Mouse (Mus musculus): ENCODE data around the gene Asic2.

GRCm38 (mm10) chr11:80973273-80973672, 995.0 kb downstream of the Asic2 start:
- TF ChIP-seq CTCF (IDR thresholded peaks at IDR 0.05; ENCODE audit: low read depth) (no peak), EP300 (IDR thresholded peaks at IDR 0.05; ENCODE audit: low read depth) (no peak)
